In genomic region chr10:40300648-40301171, GRCm38 (mm10) we compare ENCODE assay signal across 8 mouse cellular contexts. TPM values are rescaled to one million over a fixed set of nuclear protein-coding genes. Genes with fewer than 3 reads are reported as not detected.
DNase-seq lines count a peak whose midpoint lies in the region; ATAC-seq lines count a peak whose summit lies in the region.

No protein-coding gene starts in this region.

- peak; percentile 72 for ATAC-seq in granulocyte monocyte progenitor cell, adult 5-6 weeks (replicated peaks; ENCODE audit: poor library complexity, severe bottlenecking)
- peak; percentile 85 for ATAC-seq in midbrain, embryonic 11.5 days (ENCODE audit: low FRiP score)

- peak overlapping the region; percentile 94 for H3K4me3 ChIP-seq in embryonic facial prominence, embryonic 10.5 days
- peak overlapping the region; percentile 99 for H3K4me3 ChIP-seq in midbrain, embryonic 11.5 days (ENCODE audit: low read depth, low read length)

- intact Hi-C loops in left cerebral cortex, postnatal 4 days (cut with DNase I), result no loop called here

- peaks cover 27% of the 10 kb centered on the region for H3K4me1 ChIP-seq in embryonic facial prominence, embryonic 10.5 days
- H3K4me1 ChIP-seq in midbrain, embryonic 11.5 days (ENCODE audit: control insufficient read depth, insufficient read depth, low read length), result peaks cover 14% of the 10 kb centered on the region

- peak overlapping the region; percentile 98 for H3K27ac ChIP-seq in embryonic facial prominence, embryonic 10.5 days (replicated peaks)
- peak overlapping the region; percentile 20 for H3K27ac ChIP-seq in midbrain, embryonic 11.5 days (ENCODE audit: low read depth, low read length)

- H3K27me3 ChIP-seq in embryonic facial prominence, embryonic 10.5 days (replicated peaks; ENCODE audit: low read depth, poor library complexity, severe bottlenecking), result no peaks in the 10 kb centered on the region
- H3K27me3 ChIP-seq in midbrain, embryonic 11.5 days (ENCODE audit: control insufficient read depth, insufficient read depth, low read length), result no peaks in the 10 kb centered on the region

- DNase-seq in urinary bladder, adult 18-20 months (ENCODE audit: low spot score in 2 of 2), result peak; percentile 65 to 76
- no peak for DNase-seq in urinary bladder, adult 2 months (ENCODE audit: low spot score)
- DNase-seq in embryonic facial prominence, embryonic 10.5 days (ENCODE audit: low spot score), result peak; percentile 92
- peak; percentile 86 for DNase-seq in kidney, adult 11 months
- peak; percentile 90 for DNase-seq in left cerebral cortex, postnatal 4 days
- DNase-seq in midbrain, embryonic 11.5 days (ENCODE audit: low spot score, missing footprints), result peak; percentile 98
- peak; percentile 84 for DNase-seq in skeletal muscle tissue, adult 2 months (ENCODE audit: low read depth, low spot score)

- peak overlapping the region; percentile 81 for H3K4me2 ChIP-seq in midbrain, embryonic 11.5 days

- H3K9ac ChIP-seq in midbrain, embryonic 11.5 days (ENCODE audit: low read length), result peak overlapping the region; percentile 97

- peaks cover 38% of the 10 kb centered on the region for H3K36me3 ChIP-seq in embryonic facial prominence, embryonic 10.5 days (replicated peaks)
- no peaks in the 10 kb centered on the region for H3K36me3 ChIP-seq in midbrain, embryonic 11.5 days (ENCODE audit: control insufficient read depth, insufficient read depth, low read length)

- H3K9me3 ChIP-seq in embryonic facial prominence, embryonic 10.5 days, result no peaks in the 10 kb centered on the region
- no peaks in the 10 kb centered on the region for H3K9me3 ChIP-seq in midbrain, embryonic 11.5 days (ENCODE audit: control insufficient read depth, low read length)

- whole genome bisulfite sequencing in embryonic facial prominence, embryonic 10.5 days, result under 1% methylated on average over 36 of the region's 36 CpGs
- WGBS in midbrain, embryonic 11.5 days, result under 1% methylated on average over 36 of the region's 36 CpGs

RNA-seq across cellular contexts. Expression of gene Amd1, which starts 1.3 kb away (rescaled TPM):
- 99.7 and 110 TPM in 2 replicates for polyA plus RNA-seq in urinary bladder, adult 2 months (2012; rRNA removed)
- polyA plus RNA-seq in embryonic facial prominence, embryonic 10.5 days (2016; fragmentation: Nextera tagmentation; extraction: Ambion mirVana), result 86.8 and 91.6 TPM in 2 replicates
- total RNA-seq in granulocyte monocyte progenitor cell, adult 5-6 weeks (2014; fragmentation: Nextera tagmentation), result 143 and 148 TPM in 2 replicates
- 169 and 203 TPM in 2 replicates for total RNA-seq in granulocyte monocyte progenitor cell, adult 5-6 weeks (2017)
- 10 to 100 TPM; 50.6 to 56.3 TPM for total RNA-seq in left cerebral cortex, postnatal 4 days (2021)
- polyA plus RNA-seq in midbrain, embryonic 11.5 days (2014; fragmentation: Nextera tagmentation; extraction: Ambion mirVana), result 104 and 115 TPM in 2 replicates

RNA-seq across cellular contexts. Expression of gene Cdk19, which starts 38.7 kb away (rescaled TPM):
- polyA plus RNA-seq in urinary bladder, adult 2 months (2012; rRNA removed), result 14.6 and 17.0 TPM in 2 replicates
- polyA plus RNA-seq in embryonic facial prominence, embryonic 10.5 days (2016; fragmentation: Nextera tagmentation; extraction: Ambion mirVana), result 6.0 and 7.8 TPM in 2 replicates
- total RNA-seq in granulocyte monocyte progenitor cell, adult 5-6 weeks (2014; fragmentation: Nextera tagmentation), result 32.8 and 36.0 TPM in 2 replicates
- total RNA-seq in granulocyte monocyte progenitor cell, adult 5-6 weeks (2017), result 47.3 and 51.7 TPM in 2 replicates
- total RNA-seq in left cerebral cortex, postnatal 4 days (2021), result 10 to 100 TPM; 52.2 to 63.3 TPM
- 7.3 and 8.6 TPM in 2 replicates for polyA plus RNA-seq in midbrain, embryonic 11.5 days (2014; fragmentation: Nextera tagmentation; extraction: Ambion mirVana)

RNA-seq across cellular contexts. Expression of gene Gtf3c6, which starts 42.8 kb away (rescaled TPM):
- polyA plus RNA-seq in urinary bladder, adult 2 months (2012; rRNA removed), result 24.5 and 34.0 TPM in 2 replicates
- 171 and 172 TPM in 2 replicates for polyA plus RNA-seq in embryonic facial prominence, embryonic 10.5 days (2016; fragmentation: Nextera tagmentation; extraction: Ambion mirVana)
- 79.4 and 107 TPM in 2 replicates for total RNA-seq in granulocyte monocyte progenitor cell, adult 5-6 weeks (2014; fragmentation: Nextera tagmentation)
- total RNA-seq in granulocyte monocyte progenitor cell, adult 5-6 weeks (2017), result 199 and 236 TPM in 2 replicates
- total RNA-seq in left cerebral cortex, postnatal 4 days (2021), result 10 to 100 TPM; 37.0 to 42.5 TPM
- polyA plus RNA-seq in midbrain, embryonic 11.5 days (2014; fragmentation: Nextera tagmentation; extraction: Ambion mirVana), result 133 and 139 TPM in 2 replicates

RNA-seq across cellular contexts. Expression of gene Rpf2, which starts 53.9 kb away (rescaled TPM):
- polyA plus RNA-seq in urinary bladder, adult 2 months (2012; rRNA removed), result 16.7 and 17.9 TPM in 2 replicates
- 79.1 and 89.3 TPM in 2 replicates for polyA plus RNA-seq in embryonic facial prominence, embryonic 10.5 days (2016; fragmentation: Nextera tagmentation; extraction: Ambion mirVana)
- 56.0 and 71.4 TPM in 2 replicates for total RNA-seq in granulocyte monocyte progenitor cell, adult 5-6 weeks (2014; fragmentation: Nextera tagmentation)
- 166 and 248 TPM in 2 replicates for total RNA-seq in granulocyte monocyte progenitor cell, adult 5-6 weeks (2017)
- 10 to 100 TPM; 30.0 to 36.4 TPM for total RNA-seq in left cerebral cortex, postnatal 4 days (2021)
- polyA plus RNA-seq in midbrain, embryonic 11.5 days (2014; fragmentation: Nextera tagmentation; extraction: Ambion mirVana), result 87.2 and 94.7 TPM in 2 replicates
